Mouse (Mus musculus): ENCODE data around the gene Gm8232.
"Not testable (repeated sequence)": the region's sequence is repeated elsewhere in the genome, so short reads cannot be mapped to it uniquely, and the experiment has no call there.

The Gm8232 gene

GRCm38 (mm10) chr14:44433335-44433734 lies at the start of gene Gm8232:
TSS of gene Gm8232 (plus strand) at chr14:44433635.
- DNase-seq, result not testable (repeated sequence)

- not testable (repeated sequence) for DNase-seq
Observed at GRCm38 (mm10) chr14:44384233-44384632, 49.2 kb upstream of the Gm8232 start.

GRCm38 (mm10) chr14:44410588-44410987 lies 22.8 kb upstream of the Gm8232 start, which contains the start of gene Gm3371:
TSS of gene Gm3371 (minus strand) at chr14:44410688.
- not testable (repeated sequence) for DNase-seq

Measured in right cerebral cortex, postnatal 14 days (tissue).